Mouse (Mus musculus) lung, embryonic 15.5 days (tissue): ENCODE measurements around the gene Gm15155. TPM values are rescaled to one million over a fixed set of nuclear protein-coding genes. Genes with fewer than 3 reads are reported as not detected.
"Not testable (repeated sequence)": the region's sequence is repeated elsewhere in the genome, so short reads cannot be mapped to it uniquely, and the experiment has no call there.

Experiments
- ATAC-seq: fragments of 200-750 bp; cut with Nextera tagmentation; 2 replicates; pipeline ENCODE4 v1.8.0; 2017; ENCODE audit warnings: moderate number of reproducible peaks, borderline replicate concordance; ENCODE audit not compliant: low FRiP score, low TSS enrichment; ENCODE audit errors: extremely low read depth
- H3K27ac ChIP-seq: fragments of 300-500 bp; sonication (generic); 2 replicates; pipeline ENCODE4 v1.5.1; 2015; ENCODE audit warnings: moderate library complexity, mild to moderate bottlenecking, inconsistent platforms
- H3K27me3 ChIP-seq: fragments of 300-500 bp; sonication (generic); 2 replicates; pipeline ENCODE4 v1.6.1; 2015; ENCODE audit warnings: inconsistent platforms
- H3K36me3 ChIP-seq: fragments of 300-500 bp; sonication (generic); 2 replicates; pipeline ENCODE4 v1.6.1; 2015; ENCODE audit warnings: inconsistent platforms
- H3K4me1 ChIP-seq: fragments of 300-500 bp; sonication (generic); 2 replicates; pipeline ENCODE4 v1.6.1; 2015; ENCODE audit warnings: inconsistent platforms
- H3K4me2 ChIP-seq: fragments of 300-500 bp; sonication (generic); 2 replicates; pipeline ENCODE4 v1.6.1; 2015; ENCODE audit warnings: inconsistent platforms, mild to moderate bottlenecking, moderate library complexity
- H3K4me3 ChIP-seq: fragments of 300-500 bp; sonication (generic); 2 replicates; pipeline ENCODE4 v1.5.1; 2015; ENCODE audit warnings: mild to moderate bottlenecking, inconsistent platforms
- H3K9ac ChIP-seq: fragments of 300-500 bp; sonication (generic); 2 replicates; pipeline ENCODE4 v1.6.1; 2015; ENCODE audit warnings: inconsistent platforms
- H3K9me3 ChIP-seq: fragments of 300-500 bp; sonication (generic); 2 replicates; pipeline ENCODE4 v1.6.1; 2016; ENCODE audit warnings: inconsistent platforms
- polyA plus RNA-seq: library from polyadenylated mRNA; unstranded; fragments of >200 nt; fragmentation: Nextera tagmentation; extraction: Ambion mirVana; gene quantifications from 2 replicates; pipeline ENCODE4 v1.2.1, GENCODE M21; 2015

Gm15155 gene
- polyA plus RNA-seq, 1 experiment from 2014 or later = not detected

- H3K4me1 ChIP-seq = no peaks in the 10 kb centered on the region
- no peaks in the 10 kb centered on the region for H3K9me3 ChIP-seq
- no peaks in the 10 kb centered on the region for H3K27me3 ChIP-seq
- no peak for ATAC-seq
- no peaks in the 10 kb centered on the region for H3K36me3 ChIP-seq
- no peak overlapping the region for H3K4me3 ChIP-seq
- no peak overlapping the region for H3K4me2 ChIP-seq
- no peak overlapping the region for H3K27ac ChIP-seq
- H3K9ac ChIP-seq = no peak overlapping the region
These were observed 547.0 kb downstream of the Gm15155 start for GRCm38 (mm10) chrX:156171587-156171986.

GRCm38 (mm10) chrX:156303806-156304205, 679.3 kb downstream of the Gm15155 start:
- not testable (repeated sequence) for H3K27ac ChIP-seq, H3K4me3 ChIP-seq, H3K9me3 ChIP-seq, ATAC-seq, H3K9ac ChIP-seq, H3K4me2 ChIP-seq, H3K27me3 ChIP-seq, H3K4me1 ChIP-seq, H3K36me3 ChIP-seq

Other genes with a start within 250 kb of the Gm15155 start
- 0.29 and 0.49 TPM in 2 replicates for gene Ptchd1, start 927 bp upstream of the Gm15155 start, polyA plus RNA-seq